In genomic region chr6:52223939-52224760, GRCm38 (mm10) we compare ENCODE assay signal across 10 mouse cellular contexts. TPM values are rescaled to one million over a fixed set of nuclear protein-coding genes. Genes with fewer than 3 reads are reported as not detected.
DNase-seq lines count a peak whose midpoint lies in the region; ATAC-seq lines count a peak whose summit lies in the region.
"Had no signal": no experiment of that assay in that cellular context is flagged by ENCODE, and none has a peak within 500 bp of the region (broad histone marks: within the 10 kb centered on the region; RNA-seq: fewer than 3 reads in every experiment).

No protein-coding gene starts in this region.

- H3K4me3 ChIP-seq in liver, embryonic 11.5 days (ENCODE audit: low read depth, low read length), result 0 out of 2 replicates have a peak overlapping the region, but pooled peaks have one; percentile 18
- H3K4me3 ChIP-seq in intestine, embryonic 15.5 days (replicated peaks), result peak overlapping the region; percentile 38
- peak overlapping the region; percentile 87 for H3K4me3 ChIP-seq in limb, embryonic 11.5 days (ENCODE audit: low read depth, low read length)
- no peak overlapping the region for H3K4me3 ChIP-seq in midbrain, embryonic 10.5 days
- H3K4me3 ChIP-seq in heart, embryonic 11.5 days (ENCODE audit: low read depth, low read length), result no peak overlapping the region
- H3K4me3 ChIP-seq: heart, adult 2 months had no signal

- H3K4me2 ChIP-seq in liver, embryonic 11.5 days, result peak overlapping the region; percentile 20
- peak overlapping the region; percentile 50 for H3K4me2 ChIP-seq in intestine, embryonic 15.5 days (replicated peaks)
- H3K4me2 ChIP-seq in limb, embryonic 11.5 days (ENCODE audit: low read depth, severe bottlenecking), result peak overlapping the region; percentile 89
- no peak overlapping the region for H3K4me2 ChIP-seq in heart, embryonic 11.5 days

- 5% methylated on average over 24 of the region's 24 CpGs for WGBS in liver, embryonic 11.5 days
- WGBS in intestine, embryonic 15.5 days, result 10% methylated on average over 24 of the region's 24 CpGs
- under 1% methylated on average over 24 of the region's 24 CpGs for WGBS in limb, embryonic 11.5 days
- 2% methylated on average over 24 of the region's 24 CpGs for WGBS in midbrain, embryonic 10.5 days
- 3% methylated on average over 24 of the region's 24 CpGs for WGBS in heart, embryonic 11.5 days (ENCODE audit: insufficient replicate concordance)

- no peaks in the 10 kb centered on the region for H3K4me1 ChIP-seq in liver, embryonic 11.5 days (replicated peaks; ENCODE audit: control insufficient read depth, insufficient read depth, low read length)
- H3K4me1 ChIP-seq in intestine, embryonic 15.5 days (replicated peaks), result peaks cover 11% of the 10 kb centered on the region; the same call in 1 of the 2 replicates
- peaks cover 14% of the 10 kb centered on the region for H3K4me1 ChIP-seq in limb, embryonic 11.5 days (ENCODE audit: control insufficient read depth, insufficient read depth, low read length)
- H3K4me1 ChIP-seq in midbrain, embryonic 10.5 days, result peaks cover 11% of the 10 kb centered on the region
- peaks cover 5% of the 10 kb centered on the region; the same call in 1 of the 2 replicates for H3K4me1 ChIP-seq in heart, embryonic 11.5 days (ENCODE audit: control insufficient read depth, insufficient read depth, low read length)

- H3K27ac ChIP-seq in liver, embryonic 11.5 days (ENCODE audit: low read depth, low read length), result no peak overlapping the region
- no peak overlapping the region for H3K27ac ChIP-seq in intestine, embryonic 15.5 days
- H3K27ac ChIP-seq in limb, embryonic 11.5 days (replicated peaks; ENCODE audit: low read depth, low read length), result peak overlapping the region; percentile 98
- H3K27ac ChIP-seq in midbrain, embryonic 10.5 days (replicated peaks), result no peak overlapping the region
- H3K27ac ChIP-seq in heart, embryonic 11.5 days (ENCODE audit: low read depth, low read length), result no peak overlapping the region
- H3K27ac ChIP-seq: heart, adult 2 months had no signal

- ATAC-seq in liver, embryonic 11.5 days (replicated peaks; ENCODE audit: low FRiP score), result no peak
- ATAC-seq in intestine, embryonic 15.5 days, result no peak
- no peak for ATAC-seq in limb, embryonic 11.5 days (ENCODE audit: insufficient number of reproducible peaks, low FRiP score, low TSS enrichment, low read depth)
- ATAC-seq in heart, embryonic 11.5 days (replicated peaks; ENCODE audit: insufficient number of reproducible peaks, low FRiP score, low TSS enrichment), result no peak

- no peak for DNase-seq in liver, embryonic 11.5 days (ENCODE audit: low spot score)
- no peak for DNase-seq in liver
- peak; percentile 73 for DNase-seq in limb, embryonic 11.5 days (ENCODE audit: low spot score)
- DNase-seq in splenic B cell, adult 2 months (ENCODE audit: low read depth, low spot score), result peak; percentile 26
- no peak for DNase-seq in thymus, postnatal 25 days
- DNase-seq in midbrain, embryonic 10.5 days (ENCODE audit: low spot score), result no peak
- DNase-seq: heart, adult 2 months had no signal

- H3K36me3 ChIP-seq in liver, embryonic 11.5 days (ENCODE audit: control insufficient read depth, insufficient read depth, low read length), result no peaks in the 10 kb centered on the region
- H3K36me3 ChIP-seq in intestine, embryonic 15.5 days, result no peaks in the 10 kb centered on the region
- no peaks in the 10 kb centered on the region; the same call in none of the 2 replicates for H3K36me3 ChIP-seq in limb, embryonic 11.5 days (ENCODE audit: control insufficient read depth, insufficient read depth, low read length)
- H3K36me3 ChIP-seq in splenic B cell, adult 2 months (ENCODE audit: control insufficient read depth, insufficient read depth, low read length, poor library complexity, severe bottlenecking), result no peaks in the 10 kb centered on the region
- H3K36me3 ChIP-seq in midbrain, embryonic 10.5 days, result no peaks in the 10 kb centered on the region
- no peaks in the 10 kb centered on the region for H3K36me3 ChIP-seq in heart, embryonic 11.5 days (ENCODE audit: control insufficient read depth, insufficient read depth, low read length)

- peaks cover 99% of the 10 kb centered on the region for H3K27me3 ChIP-seq in liver, embryonic 11.5 days (replicated peaks; ENCODE audit: control insufficient read depth, insufficient read depth, low read length)
- peaks cover 92% of the 10 kb centered on the region for H3K27me3 ChIP-seq in intestine, embryonic 15.5 days (replicated peaks)
- H3K27me3 ChIP-seq in limb, embryonic 11.5 days (ENCODE audit: control insufficient read depth, insufficient read depth, low read length), result no peaks in the 10 kb centered on the region
- H3K27me3 ChIP-seq in splenic B cell, adult 2 months (ENCODE audit: control insufficient read depth, insufficient read depth, low read length, poor library complexity, severe bottlenecking), result peaks cover 4% of the 10 kb centered on the region
- peaks cover 100% of the 10 kb centered on the region for H3K27me3 ChIP-seq in midbrain, embryonic 10.5 days (ENCODE audit: low read depth, poor library complexity, severe bottlenecking)
- H3K27me3 ChIP-seq in heart, embryonic 11.5 days (ENCODE audit: control insufficient read depth, insufficient read depth, low read length), result peaks cover 97% of the 10 kb centered on the region
- H3K27me3 ChIP-seq: CH12.LX had no signal

- no peaks in the 10 kb centered on the region for H3K9me3 ChIP-seq in liver, embryonic 11.5 days (ENCODE audit: control insufficient read depth, low read length)
- H3K9me3 ChIP-seq in intestine, embryonic 15.5 days, result no peaks in the 10 kb centered on the region
- H3K9me3 ChIP-seq in limb, embryonic 11.5 days (ENCODE audit: control insufficient read depth, low read length), result no peaks in the 10 kb centered on the region
- no peaks in the 10 kb centered on the region for H3K9me3 ChIP-seq in midbrain, embryonic 10.5 days (replicated peaks)
- H3K9me3 ChIP-seq in heart, embryonic 11.5 days (replicated peaks; ENCODE audit: control insufficient read depth, low read length), result no peaks in the 10 kb centered on the region

- H3K9ac ChIP-seq in liver, embryonic 11.5 days (ENCODE audit: low read depth, low read length), result 0 out of 2 replicates have a peak overlapping the region, but pooled peaks have one; percentile 13
- no peak overlapping the region for H3K9ac ChIP-seq in intestine, embryonic 15.5 days
- H3K9ac ChIP-seq in limb, embryonic 11.5 days (ENCODE audit: low read length), result peak overlapping the region; percentile 98
- no peak overlapping the region for H3K9ac ChIP-seq in heart, embryonic 11.5 days (ENCODE audit: low read depth, low read length)

RNA-seq across cellular contexts. Expression of gene Hoxa7, which starts 2.5 kb away (rescaled TPM):
- polyA plus RNA-seq in liver, embryonic 11.5 days (2014; fragmentation: Nextera tagmentation; extraction: Ambion mirVana), result 2.7 and 3.1 TPM in 2 replicates
- 7.5 and 9.4 TPM in 2 replicates for polyA plus RNA-seq in intestine, embryonic 15.5 days (2015; fragmentation: Nextera tagmentation; extraction: Ambion mirVana)
- 14.7 and 16.2 TPM in 2 replicates for polyA plus RNA-seq in limb, embryonic 11.5 days (2014; fragmentation: Nextera tagmentation; extraction: Ambion mirVana)
- polyA plus RNA-seq in midbrain, embryonic 10.5 days (2016; fragmentation: Nextera tagmentation; extraction: Ambion mirVana), result not detected in 2 replicates
- polyA plus RNA-seq in heart, embryonic 11.5 days (2014; fragmentation: Nextera tagmentation; extraction: Ambion mirVana), result 0.49 TPM in 2 replicates

RNA-seq across cellular contexts. Expression of gene Hoxa9, which starts 6.7 kb away (rescaled TPM):
- polyA plus RNA-seq in liver, embryonic 11.5 days (2014; fragmentation: Nextera tagmentation; extraction: Ambion mirVana), result 1.8 and 2.2 TPM in 2 replicates
- 5.3 and 6.3 TPM in 2 replicates for polyA plus RNA-seq in intestine, embryonic 15.5 days (2015; fragmentation: Nextera tagmentation; extraction: Ambion mirVana)
- 86.7 and 90.5 TPM in 2 replicates for polyA plus RNA-seq in limb, embryonic 11.5 days (2014; fragmentation: Nextera tagmentation; extraction: Ambion mirVana)
- not detected in 2 replicates for polyA plus RNA-seq in midbrain, embryonic 10.5 days (2016; fragmentation: Nextera tagmentation; extraction: Ambion mirVana)
- 0.13 and 0.29 TPM in 2 replicates for polyA plus RNA-seq in heart, embryonic 11.5 days (2014; fragmentation: Nextera tagmentation; extraction: Ambion mirVana)

RNA-seq across cellular contexts. Expression of gene Gm28308, which starts 11.0 kb away (rescaled TPM):
- not detected in 2 replicates for polyA plus RNA-seq in liver, embryonic 11.5 days (2014; fragmentation: Nextera tagmentation; extraction: Ambion mirVana)
- not detected in 2 replicates for polyA plus RNA-seq in intestine, embryonic 15.5 days (2015; fragmentation: Nextera tagmentation; extraction: Ambion mirVana)
- polyA plus RNA-seq in limb, embryonic 11.5 days (2014; fragmentation: Nextera tagmentation; extraction: Ambion mirVana), result 1.1 and 1.3 TPM in 2 replicates
- polyA plus RNA-seq in midbrain, embryonic 10.5 days (2016; fragmentation: Nextera tagmentation; extraction: Ambion mirVana), result not detected in 2 replicates
- polyA plus RNA-seq in heart, embryonic 11.5 days (2014; fragmentation: Nextera tagmentation; extraction: Ambion mirVana), result not detected in 2 replicates
- polyA plus RNA-seq: heart, adult 2 months had no signal

RNA-seq across cellular contexts. Expression of gene Hoxa3, which starts 11.0 kb away (rescaled TPM):
- 2.8 and 2.9 TPM in 2 replicates for polyA plus RNA-seq in liver, embryonic 11.5 days (2014; fragmentation: Nextera tagmentation; extraction: Ambion mirVana)
- polyA plus RNA-seq in intestine, embryonic 15.5 days (2015; fragmentation: Nextera tagmentation; extraction: Ambion mirVana), result 5.8 and 6.2 TPM in 2 replicates
- 5.6 and 6.2 TPM in 2 replicates for polyA plus RNA-seq in limb, embryonic 11.5 days (2014; fragmentation: Nextera tagmentation; extraction: Ambion mirVana)
- polyA plus RNA-seq in midbrain, embryonic 10.5 days (2016; fragmentation: Nextera tagmentation; extraction: Ambion mirVana), result not detected in 2 replicates
- polyA plus RNA-seq in heart, embryonic 11.5 days (2014; fragmentation: Nextera tagmentation; extraction: Ambion mirVana), result 1.5 and 2.2 TPM in 2 replicates

RNA-seq across cellular contexts. Expression of gene Hoxa6, which starts 15.6 kb away (rescaled TPM):
- polyA plus RNA-seq in liver, embryonic 11.5 days (2014; fragmentation: Nextera tagmentation; extraction: Ambion mirVana), result 0.45 and 0.71 TPM in 2 replicates
- polyA plus RNA-seq in intestine, embryonic 15.5 days (2015; fragmentation: Nextera tagmentation; extraction: Ambion mirVana), result 2.2 and 2.3 TPM in 2 replicates
- polyA plus RNA-seq in limb, embryonic 11.5 days (2014; fragmentation: Nextera tagmentation; extraction: Ambion mirVana), result 3.5 and 4.6 TPM in 2 replicates
- polyA plus RNA-seq in midbrain, embryonic 10.5 days (2016; fragmentation: Nextera tagmentation; extraction: Ambion mirVana), result not detected in 2 replicates
- polyA plus RNA-seq in heart, embryonic 11.5 days (2014; fragmentation: Nextera tagmentation; extraction: Ambion mirVana), result not detected in 2 replicates
- polyA plus RNA-seq: heart, adult 2 months had no signal

Comparison
In these comparisons a context has a peak if more than half of its experiments do, and no peak if none do; other contexts are left out.
1. DNase-seq: peak in limb, embryonic 11.5 days (single experiment) and splenic B cell, adult 2 months (single experiment); none in liver, embryonic 11.5 days (single experiment), liver (single experiment), thymus, postnatal 25 days (single experiment) and midbrain, embryonic 10.5 days (single experiment).
2. H3K4me3 ChIP-seq: peak in liver, embryonic 11.5 days (single experiment), intestine, embryonic 15.5 days (single experiment) and limb, embryonic 11.5 days (single experiment); none in midbrain, embryonic 10.5 days (single experiment) and heart, embryonic 11.5 days (single experiment).
3. H3K9ac ChIP-seq: peak in liver, embryonic 11.5 days (single experiment) and limb, embryonic 11.5 days (single experiment); none in intestine, embryonic 15.5 days (single experiment) and heart, embryonic 11.5 days (single experiment).
4. RNA of gene Hoxa9, which starts 6.7 kb away (polyA plus RNA-seq): 86.7 to 90.5 TPM in limb, embryonic 11.5 days; 5.3 to 6.3 TPM in intestine, embryonic 15.5 days, 1.8 to 2.2 TPM in liver, embryonic 11.5 days, 0.13 to 0.29 TPM in heart, embryonic 11.5 days and not detected in midbrain, embryonic 10.5 days; every median in the first group is over 10 times any median in the second.